Mouse (Mus musculus): ENCODE measurements at regions not wholly inside any gene's neighbourhood (a gene's known extent, or its start where the extent isn't known, plus 50 kb on each side); places are given as distances from the start of the nearest gene placed in this dataset.

DNA sequence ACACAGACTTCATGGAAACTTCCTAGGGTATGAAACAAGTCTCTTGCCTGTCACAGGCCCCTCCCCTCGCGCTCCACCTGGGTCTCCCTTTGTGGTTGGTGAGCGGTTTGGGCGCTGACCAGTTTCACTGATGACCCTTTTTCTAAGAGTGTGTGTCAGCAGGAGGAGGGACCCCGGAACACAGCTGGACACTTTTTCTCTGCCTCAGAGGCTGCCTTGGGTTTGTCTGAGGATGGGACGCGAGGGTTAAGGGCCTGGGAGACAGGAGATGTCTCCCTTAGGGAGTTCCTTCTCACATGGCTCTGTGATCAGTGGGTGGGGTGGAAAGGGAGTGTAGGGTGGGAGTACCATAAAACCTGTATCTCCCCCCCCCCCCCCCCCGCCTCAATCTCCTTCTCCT, 115.8 kb upstream of the Haao start:
- Histone ChIP-seq H3K9me3 (no peaks in the 10 kb centered on the region), H3K9ac (no peak overlapping the region), H3K4me2 (no peak overlapping the region), H3K27ac (peak overlapping the region; percentile 1; the same call in 1 of the 2 replicates), H3K4me3 (replicated peaks) (no peak overlapping the region), H3K36me3 (no peaks in the 10 kb centered on the region), H3K27me3 (replicated peaks) (no peaks in the 10 kb centered on the region), H3K4me1 (peaks cover 50% of the 10 kb centered on the region)
- ATAC-seq (ENCODE audit: insufficient read depth, low FRiP score, low read depth): no peak
- 64% methylated on average over 8 of the region's 8 CpGs for WGBS

DNA sequence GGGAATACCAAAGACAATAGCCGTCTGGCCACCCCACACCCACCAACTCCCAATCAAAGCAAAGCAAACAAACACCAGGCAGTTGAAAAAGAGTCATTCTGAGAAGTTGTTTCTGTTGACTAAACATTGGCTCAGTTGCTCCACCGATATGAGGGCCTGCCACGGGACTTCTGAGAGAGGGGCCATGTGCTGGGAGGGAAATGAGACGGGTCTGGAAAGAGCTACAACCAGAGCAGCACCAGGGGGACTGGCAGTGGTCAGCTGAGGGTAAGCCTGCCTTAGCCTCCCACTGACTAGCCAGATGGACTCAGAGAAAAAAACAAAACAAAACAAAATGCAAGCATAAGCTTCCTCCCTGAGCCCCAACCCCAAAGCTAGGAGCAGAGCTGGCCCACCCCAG, 115.1 kb upstream of the Haao start:
- Histone ChIP-seq H3K9ac (no peak overlapping the region), H3K4me2 (no peak overlapping the region), H3K4me1 (peaks cover 57% of the 10 kb centered on the region), H3K27me3 (replicated peaks) (no peaks in the 10 kb centered on the region), H3K36me3 (no peaks in the 10 kb centered on the region), H3K27ac (peak overlapping the region; percentile 62), H3K9me3 (no peaks in the 10 kb centered on the region), H3K4me3 (replicated peaks) (no peak overlapping the region)
- no peak for ATAC-seq (ENCODE audit: insufficient read depth, low FRiP score, low read depth)
- 19% methylated on average over 4 of the region's 4 CpGs for WGBS

DNA sequence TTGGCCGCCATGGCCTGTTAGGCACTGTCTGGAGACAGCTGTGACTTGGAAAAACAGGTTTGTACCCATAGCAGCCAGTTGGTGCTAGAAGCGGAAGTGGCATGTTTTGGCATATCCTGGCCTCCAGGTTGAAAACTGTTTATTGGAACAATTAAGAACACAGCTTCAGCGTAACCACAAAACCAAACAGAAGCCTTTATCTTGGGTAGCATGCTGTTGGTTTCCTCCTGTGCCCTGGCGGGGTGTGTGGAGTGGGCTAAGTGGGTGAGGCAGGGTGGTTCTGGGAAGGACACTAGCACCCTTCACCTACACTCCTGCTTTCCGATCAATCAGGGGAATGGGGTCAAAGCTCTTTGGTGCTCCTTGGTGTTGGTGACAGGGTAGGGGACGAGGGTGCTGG, 114.4 kb upstream of the Haao start:
- Histone ChIP-seq H3K9ac (no peak overlapping the region), H3K4me2 (no peak overlapping the region), H3K9me3 (no peaks in the 10 kb centered on the region), H3K36me3 (no peaks in the 10 kb centered on the region), H3K27me3 (replicated peaks) (no peaks in the 10 kb centered on the region), H3K27ac (peak overlapping the region; percentile 62), H3K4me3 (replicated peaks) (no peak overlapping the region), H3K4me1 (peaks cover 62% of the 10 kb centered on the region)
- 72% methylated on average over 6 of the region's 6 CpGs for WGBS
- no peak for ATAC-seq (ENCODE audit: insufficient read depth, low FRiP score, low read depth)

DNA sequence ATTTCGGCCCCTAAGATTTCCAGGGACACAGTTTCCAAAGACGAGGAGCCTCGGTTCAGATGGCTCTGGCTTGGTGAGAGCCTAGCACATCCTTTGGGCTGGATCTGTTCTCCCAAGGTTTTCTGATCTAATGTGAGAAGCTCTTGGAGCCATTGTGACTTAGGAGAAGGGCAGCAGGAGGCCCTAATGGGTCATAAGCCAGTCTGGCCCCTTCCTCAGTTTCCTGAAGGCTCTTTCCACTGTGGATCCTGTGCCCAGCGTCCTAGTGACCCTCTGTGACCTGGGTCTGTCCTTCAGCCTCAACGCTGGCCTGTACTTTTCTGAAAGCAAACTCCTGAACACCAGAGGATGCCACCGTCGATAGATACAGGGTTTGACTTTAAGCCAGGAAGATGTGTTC, 113.1 kb upstream of the Haao start:
- Histone ChIP-seq H3K27me3 (replicated peaks) (no peaks in the 10 kb centered on the region), H3K9ac (no peak overlapping the region), H3K9me3 (no peaks in the 10 kb centered on the region), H3K4me1 (peaks cover 75% of the 10 kb centered on the region), H3K4me3 (replicated peaks) (no peak overlapping the region), H3K36me3 (no peaks in the 10 kb centered on the region), H3K27ac (peak overlapping the region; percentile 81; the same call in 1 of the 2 replicates), H3K4me2 (no peak overlapping the region)
- 76% methylated on average over 7 of the region's 7 CpGs for WGBS
- ATAC-seq (ENCODE audit: insufficient read depth, low FRiP score, low read depth): no peak

DNA sequence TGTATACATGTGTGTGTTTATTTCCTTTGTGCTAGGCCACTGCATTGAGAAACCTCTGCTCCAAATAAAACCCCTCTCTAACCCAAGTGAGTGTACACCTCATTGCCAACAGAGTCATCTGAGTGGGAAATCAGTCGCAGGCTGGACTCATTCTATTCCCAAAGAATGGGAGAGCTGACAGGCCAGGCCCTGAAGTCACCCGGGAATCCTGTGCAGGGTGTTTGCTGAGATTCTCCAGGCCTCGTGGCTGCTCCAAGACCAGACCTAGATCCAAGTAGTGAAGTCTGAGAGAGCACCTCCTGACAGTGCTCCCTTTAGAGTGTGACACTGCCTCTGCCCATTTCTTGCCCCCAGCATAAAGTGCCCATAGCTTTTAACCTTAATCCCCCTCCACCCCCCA, 112.4 kb upstream of the Haao start:
- peaks cover 81% of the 10 kb centered on the region for H3K4me1 ChIP-seq
- H3K4me2 ChIP-seq: no peak overlapping the region
- ATAC-seq (ENCODE audit: insufficient read depth, low FRiP score, low read depth): no peak
- no peaks in the 10 kb centered on the region for H3K9me3 ChIP-seq
- H3K27ac ChIP-seq: peak overlapping the region; percentile 81
- H3K4me3 ChIP-seq (replicated peaks): no peak overlapping the region
- H3K36me3 ChIP-seq: no peaks in the 10 kb centered on the region
- H3K9ac ChIP-seq: no peak overlapping the region
- no peaks in the 10 kb centered on the region for H3K27me3 ChIP-seq (replicated peaks)
- 22% methylated on average over 3 of the region's 3 CpGs for WGBS

DNA sequence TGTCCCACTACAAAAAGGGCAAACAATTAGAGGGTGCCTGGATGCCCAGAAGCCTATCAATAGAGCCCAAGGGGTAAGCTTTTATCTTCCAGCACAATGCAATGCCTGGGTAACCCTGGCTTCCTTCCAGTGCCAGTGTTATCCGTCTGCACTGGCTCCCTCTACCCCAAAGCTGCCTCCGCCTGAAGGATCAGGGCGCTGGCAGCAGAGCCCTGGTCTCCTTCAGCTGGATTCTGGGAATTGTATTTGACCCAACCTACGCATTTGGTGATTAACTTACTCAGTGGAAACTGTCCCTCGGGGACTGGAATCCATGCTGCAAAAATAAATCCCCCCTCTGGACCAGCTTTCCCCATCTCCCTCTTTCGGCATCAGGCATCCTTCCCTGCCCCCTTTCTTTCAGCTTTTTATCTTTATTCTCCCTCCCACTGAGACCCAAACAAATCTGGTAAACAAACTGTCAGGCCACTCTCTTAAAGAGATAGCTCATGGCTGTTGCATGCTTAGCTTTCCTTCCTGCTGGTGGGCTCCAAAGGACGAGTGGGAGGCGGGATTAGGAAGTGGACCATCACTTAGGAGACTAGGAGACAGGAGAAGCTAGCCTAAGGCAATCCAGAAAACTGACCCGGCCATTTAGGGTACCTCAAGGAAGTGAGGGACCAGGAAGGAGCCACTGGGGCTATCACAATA, 111.5 kb upstream of the Haao start:
- no peak overlapping the region for H3K9ac ChIP-seq
- no peak for ATAC-seq (ENCODE audit: insufficient read depth, low FRiP score, low read depth)
- peaks cover 83% of the 10 kb centered on the region for H3K4me1 ChIP-seq
- no peaks in the 10 kb centered on the region for H3K9me3 ChIP-seq
- peak overlapping the region; percentile 81 for H3K27ac ChIP-seq
- WGBS: 33% methylated on average over 9 of the region's 9 CpGs
- H3K4me2 ChIP-seq: peak overlapping the region; percentile 34
- H3K36me3 ChIP-seq: no peaks in the 10 kb centered on the region
- H3K27me3 ChIP-seq (replicated peaks): no peaks in the 10 kb centered on the region
- H3K4me3 ChIP-seq (replicated peaks): no peak overlapping the region

DNA sequence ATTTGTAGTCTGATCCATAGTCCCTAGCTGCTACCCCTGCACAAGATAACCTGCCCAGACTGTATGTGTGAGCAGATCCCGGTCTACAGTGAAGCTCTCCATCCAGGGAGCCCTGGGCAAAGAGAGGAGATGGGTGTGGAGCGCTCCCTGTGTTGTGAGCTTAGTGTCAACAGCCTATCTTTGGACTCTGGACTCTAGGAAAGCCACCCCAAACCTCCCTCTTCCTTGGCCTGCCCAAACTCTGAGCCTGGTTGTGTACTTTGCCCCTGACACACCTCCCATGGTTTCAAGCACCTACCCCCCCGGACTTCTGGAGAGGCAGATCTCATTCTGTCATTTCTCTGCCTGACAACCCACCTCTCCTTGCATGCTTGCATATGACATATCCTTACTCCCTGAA, 110.9 kb upstream of the Haao start:
- ATAC-seq (ENCODE audit: insufficient read depth, low FRiP score, low read depth): peak; percentile 79
- no peaks in the 10 kb centered on the region for H3K27me3 ChIP-seq (replicated peaks)
- H3K4me2 ChIP-seq: peak overlapping the region; percentile 34
- H3K36me3 ChIP-seq: no peaks in the 10 kb centered on the region
- H3K9me3 ChIP-seq: no peaks in the 10 kb centered on the region
- 57% methylated on average over 3 of the region's 3 CpGs for WGBS
- H3K4me1 ChIP-seq: peaks cover 84% of the 10 kb centered on the region
- peak overlapping the region; percentile 81 for H3K27ac ChIP-seq
- no peak overlapping the region for H3K4me3 ChIP-seq (replicated peaks)
- no peak overlapping the region for H3K9ac ChIP-seq

DNA sequence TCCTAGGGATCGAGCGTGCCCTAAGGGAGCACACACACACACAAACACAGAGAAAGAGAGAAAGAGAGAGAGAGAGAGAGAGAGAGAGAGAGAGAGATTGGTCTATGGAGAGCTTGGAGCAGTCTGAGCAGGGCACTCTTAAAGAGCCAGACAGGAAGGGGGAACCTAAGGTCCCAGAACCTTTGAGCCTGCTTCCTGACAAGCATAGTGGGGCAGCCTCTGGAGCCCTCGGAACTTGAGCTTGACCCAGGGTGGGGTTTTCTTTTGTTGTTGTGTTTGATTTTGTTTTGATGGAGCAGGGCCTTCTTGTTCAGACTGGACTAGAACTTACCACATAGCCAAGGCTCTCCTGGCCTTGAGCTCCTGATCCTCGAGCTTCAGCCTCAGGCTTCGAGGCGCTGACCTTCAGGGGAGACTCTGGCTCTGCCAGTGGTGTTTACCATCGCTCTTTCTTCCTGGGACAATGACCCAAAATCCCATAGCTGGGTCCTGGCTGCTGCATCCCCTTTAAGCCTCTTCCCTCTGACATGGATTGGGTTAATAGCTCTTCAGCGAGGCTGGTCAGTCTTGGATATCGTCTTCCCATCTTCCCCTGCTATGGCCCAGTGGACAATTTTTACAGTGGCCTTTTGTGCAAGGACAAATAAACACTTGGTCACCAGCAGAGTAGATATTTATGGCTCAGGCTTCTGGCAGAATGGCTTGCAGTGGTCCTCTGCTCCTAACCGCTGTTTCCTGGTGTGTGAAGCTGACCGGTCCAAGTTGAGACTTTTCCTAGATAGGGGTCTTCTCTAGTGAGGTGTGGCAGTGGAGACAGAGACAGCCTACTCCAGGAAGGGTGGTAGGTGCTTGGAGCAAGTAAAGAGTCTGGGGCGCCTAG, 110.1 kb upstream of the Haao start:
- H3K4me2 ChIP-seq: no peak overlapping the region; the same call in 1 of the 2 replicates
- no peak for ATAC-seq (ENCODE audit: insufficient read depth, low FRiP score, low read depth)

DNA sequence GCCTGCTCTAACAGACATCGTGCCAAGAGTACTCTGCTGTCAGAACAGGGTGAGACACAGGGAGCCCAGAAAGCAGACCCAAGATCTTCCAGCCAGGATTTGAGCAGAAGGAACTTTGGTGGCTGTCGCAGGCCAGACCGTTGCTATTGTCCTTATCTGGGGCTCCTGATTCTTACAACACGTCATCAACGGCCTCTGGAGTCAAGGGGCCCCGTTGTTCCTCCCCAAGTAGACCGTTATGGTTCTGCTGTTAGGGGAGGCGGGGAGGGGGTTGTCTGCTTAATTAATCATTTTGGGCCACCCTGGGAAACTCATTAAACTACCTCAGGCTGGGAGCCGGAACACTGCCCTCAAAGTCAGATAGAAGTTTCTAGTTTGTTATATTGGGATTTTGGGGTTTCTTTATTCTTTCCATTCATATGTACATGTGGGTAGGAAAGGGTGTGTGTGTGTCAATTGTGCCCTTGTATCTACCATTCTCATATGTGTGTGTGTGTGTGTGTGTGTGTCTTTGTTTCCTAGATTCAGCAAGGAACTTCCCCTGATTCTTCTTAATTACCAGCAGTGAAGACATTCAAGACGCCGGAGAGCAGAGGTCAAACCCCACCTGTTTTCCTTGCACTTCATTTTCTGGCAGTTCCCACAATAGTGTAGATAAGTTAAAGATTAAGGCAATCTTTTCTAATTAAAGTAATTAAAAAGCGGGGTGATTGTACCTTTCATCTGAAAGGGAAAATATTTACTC, 109.2 kb upstream of the Haao start:
- Histone ChIP-seq H3K4me1 (peaks cover 81% of the 10 kb centered on the region), H3K9me3 (no peaks in the 10 kb centered on the region), H3K4me2 (no peak overlapping the region), H3K27ac (peak overlapping the region; percentile 95), H3K9ac (no peak overlapping the region), H3K36me3 (no peaks in the 10 kb centered on the region), H3K4me3 (replicated peaks) (no peak overlapping the region), H3K27me3 (replicated peaks) (no peaks in the 10 kb centered on the region)
- 40% methylated on average over 12 of the region's 12 CpGs for WGBS
- ATAC-seq (ENCODE audit: insufficient read depth, low FRiP score, low read depth): no peak

More for the DNA sequence above, 110.1 kb upstream of the Haao start:
- H3K27ac ChIP-seq: peak overlapping the region; percentile 81
- 56% methylated on average over 10 of the region's 12 CpGs for WGBS
- H3K4me1 ChIP-seq: peaks cover 87% of the 10 kb centered on the region
- H3K9me3 ChIP-seq: no peaks in the 10 kb centered on the region
- H3K9ac ChIP-seq: no peak overlapping the region
- no peak overlapping the region for H3K4me3 ChIP-seq (replicated peaks)
- H3K36me3 ChIP-seq: no peaks in the 10 kb centered on the region
- H3K27me3 ChIP-seq (replicated peaks): no peaks in the 10 kb centered on the region

DNA sequence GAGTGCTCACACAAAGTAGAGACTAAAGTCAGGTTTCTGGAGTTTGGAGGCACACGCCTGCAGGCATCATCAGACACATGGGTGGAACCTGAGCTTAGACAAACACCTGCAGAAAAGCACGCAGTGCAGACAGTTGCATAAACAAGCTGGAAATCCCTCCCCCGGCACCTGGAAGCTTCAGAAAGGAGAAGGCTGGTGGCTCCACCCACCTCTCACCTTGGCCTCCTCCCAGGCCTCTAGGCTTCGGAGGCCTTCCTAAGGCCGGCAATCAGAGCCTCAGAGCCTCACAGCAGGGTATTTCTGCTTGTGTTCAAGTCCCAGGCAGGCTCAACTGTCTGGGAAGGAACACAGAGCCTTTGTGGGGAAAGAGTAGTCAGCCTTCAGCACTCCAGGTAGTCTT, 108.2 kb upstream of the Haao start:
- Histone ChIP-seq H3K36me3 (no peaks in the 10 kb centered on the region), H3K9me3 (no peaks in the 10 kb centered on the region), H3K4me3 (replicated peaks) (no peak overlapping the region), H3K4me1 (peaks cover 74% of the 10 kb centered on the region), H3K4me2 (no peak overlapping the region), H3K27ac (peak overlapping the region; percentile 95), H3K27me3 (replicated peaks) (no peaks in the 10 kb centered on the region), H3K9ac (no peak overlapping the region)
- 45% methylated on average over 5 of the region's 5 CpGs for WGBS
- ATAC-seq (ENCODE audit: insufficient read depth, low FRiP score, low read depth): no peak

DNA sequence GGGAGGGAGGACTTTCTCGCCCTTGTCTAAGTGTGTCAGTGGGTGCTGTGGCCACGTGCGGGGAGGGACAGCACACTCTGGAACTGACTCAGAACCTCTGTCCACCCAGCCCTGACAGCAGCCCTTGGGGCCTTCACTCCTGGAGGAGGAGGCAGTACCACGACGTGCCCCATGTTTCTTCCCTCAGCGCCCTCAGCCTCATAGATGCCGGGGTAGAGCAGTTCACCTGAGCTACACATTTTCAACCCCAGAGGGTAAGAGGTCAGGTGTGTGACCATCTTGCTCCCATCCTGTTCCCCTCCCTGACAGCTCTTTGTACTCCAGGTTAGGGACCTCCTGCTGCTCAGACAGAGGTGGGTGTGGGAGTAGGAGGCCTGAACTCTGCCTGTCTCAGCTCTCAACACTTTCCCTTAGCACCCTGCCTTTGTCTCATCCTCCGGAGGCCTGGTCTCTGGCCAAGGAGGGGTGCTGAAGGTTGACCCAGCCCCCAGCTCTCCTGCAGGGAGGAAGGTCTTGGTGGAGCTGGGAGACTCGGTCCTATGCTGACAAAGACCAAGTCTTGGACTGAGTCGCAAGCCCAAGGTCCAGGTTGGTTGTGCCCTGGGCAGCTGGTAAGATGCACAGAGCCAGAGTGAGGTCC, 107.4 kb upstream of the Haao start:
- Histone ChIP-seq H3K4me2 (no peak overlapping the region), H3K9ac (no peak overlapping the region), H3K27me3 (replicated peaks) (no peaks in the 10 kb centered on the region), H3K9me3 (no peaks in the 10 kb centered on the region), H3K4me1 (peaks cover 76% of the 10 kb centered on the region), H3K36me3 (no peaks in the 10 kb centered on the region), H3K4me3 (replicated peaks) (no peak overlapping the region), H3K27ac (peak overlapping the region; percentile 95)
- no peak for ATAC-seq (ENCODE audit: insufficient read depth, low FRiP score, low read depth)
- 67% methylated on average over 10 of the region's 10 CpGs for WGBS
